Comparison of ENCODE assay signal across 7 mouse cellular contexts in the genomic region with DNA sequence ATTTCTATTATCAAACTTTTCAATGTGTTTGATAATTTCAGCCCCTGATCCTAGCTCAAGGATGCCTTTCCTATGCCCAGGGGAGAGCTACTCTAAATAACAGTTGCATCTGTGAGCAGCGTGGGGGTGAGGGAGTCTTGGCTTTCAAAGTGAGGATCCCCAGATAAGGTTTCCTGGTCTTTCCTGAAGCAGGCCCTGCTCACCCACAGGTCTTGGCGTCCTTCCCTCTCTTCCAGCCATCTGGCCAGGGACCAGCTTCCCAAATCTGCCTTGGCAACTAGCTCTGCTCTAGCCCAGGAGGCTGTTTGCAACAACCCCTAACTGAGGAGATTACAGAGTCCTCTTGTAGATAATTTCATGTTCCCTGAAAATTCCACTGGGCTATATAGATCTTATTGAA. TPM values are rescaled to one million over a fixed set of nuclear protein-coding genes. Genes with fewer than 3 reads are reported as not detected.
DNase-seq lines count a peak whose midpoint lies in the region; ATAC-seq lines count a peak whose summit lies in the region.

No protein-coding gene starts in this region.

- peak; percentile 79 for DNase-seq in right cerebral cortex, adult 18-20 months
- DNase-seq in right cerebral cortex, postnatal 25 days: no peak
- DNase-seq in cerebellum, postnatal 25 days: peak; percentile 96 to 97
- peak; percentile 52 for DNase-seq in kidney, adult 9 months
- DNase-seq in lung, postnatal 36 days: peak; percentile 62
- no peak for DNase-seq in spleen, adult 18-20 months

- ATAC-seq in megakaryocyte, adult 5-6 weeks (ENCODE audit: poor library complexity, severe bottlenecking): no peak

RNA-seq across cellular contexts. Expression of gene Ppp3ca, which starts 1.9 kb away (rescaled TPM):
- total RNA-seq in megakaryocyte, adult 5-6 weeks (2015): 82.1 and 85.1 TPM in 2 replicates
- total RNA-seq in megakaryocyte, adult 5-6 weeks (2017): 82.1 and 83.1 TPM in 2 replicates

Comparison
In these comparisons a context has a peak if more than half of its experiments do, and no peak if none do; other contexts are left out.
1. DNase-seq: peak in right cerebral cortex, adult 18-20 months (single experiment), cerebellum, postnatal 25 days (2 of 2), kidney, adult 9 months (single experiment) and lung, postnatal 36 days (single experiment); none in right cerebral cortex, postnatal 25 days (single experiment) and spleen, adult 18-20 months (0 of 2).